Mouse (Mus musculus) cerebellum, postnatal 36 days (tissue): ENCODE measurements around the gene Ifng.
"Not testable (repeated sequence)": the region's sequence is repeated elsewhere in the genome, so short reads cannot be mapped to it uniquely, and the experiment has no call there.

Experiments used
- DNase-seq, 2 experiments: peaks; one replicate each; pipeline ENCODE4 v3.0.0; 2021 to 2022; ENCODE audit warnings: mixed read lengths in 2 of 2

Gene Ifng

DNA sequence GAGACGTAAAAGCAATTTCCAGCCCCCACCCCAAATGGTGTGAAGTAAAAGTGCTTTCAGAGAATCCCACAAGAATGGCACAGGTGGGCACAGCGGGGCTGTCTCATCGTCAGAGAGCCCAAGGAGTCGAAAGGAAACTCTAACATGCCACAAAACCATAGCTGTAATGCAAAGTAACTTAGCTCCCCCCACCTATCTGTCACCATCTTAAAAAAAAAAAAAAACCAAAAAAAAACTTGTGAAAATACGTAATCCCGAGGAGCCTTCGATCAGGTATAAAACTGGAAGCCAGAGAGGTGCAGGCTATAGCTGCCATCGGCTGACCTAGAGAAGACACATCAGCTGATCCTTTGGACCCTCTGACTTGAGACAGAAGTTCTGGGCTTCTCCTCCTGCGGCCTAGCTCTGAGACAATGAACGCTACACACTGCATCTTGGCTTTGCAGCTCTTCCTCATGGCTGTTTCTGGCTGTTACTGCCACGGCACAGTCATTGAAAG, at the start of gene Ifng:
Gene Ifng, plus strand, starts transcription at position 305 of the 499 bp plus-strand sequence.
- no peak for DNase-seq

DNA sequence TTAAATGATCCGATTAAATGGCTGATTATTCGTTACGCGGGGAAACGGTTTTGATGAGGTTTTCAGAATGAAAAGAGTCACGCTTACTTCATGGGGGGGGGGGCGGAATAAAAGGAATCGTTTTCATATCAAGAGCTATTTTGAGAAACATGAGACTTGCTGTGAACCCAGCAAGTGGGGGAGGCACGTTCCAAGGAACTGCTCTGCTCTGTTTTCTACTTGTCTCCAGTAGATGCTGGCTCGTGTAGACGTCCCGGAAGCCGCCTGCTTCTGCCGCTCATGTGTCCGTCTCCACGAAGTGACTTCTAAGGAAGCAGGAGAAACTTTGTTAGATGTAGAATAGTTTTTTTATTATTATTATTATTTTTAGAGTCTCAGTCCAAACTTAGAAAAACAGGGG, 40.9 kb upstream of the Ifng start:
- no peak for DNase-seq

DNA sequence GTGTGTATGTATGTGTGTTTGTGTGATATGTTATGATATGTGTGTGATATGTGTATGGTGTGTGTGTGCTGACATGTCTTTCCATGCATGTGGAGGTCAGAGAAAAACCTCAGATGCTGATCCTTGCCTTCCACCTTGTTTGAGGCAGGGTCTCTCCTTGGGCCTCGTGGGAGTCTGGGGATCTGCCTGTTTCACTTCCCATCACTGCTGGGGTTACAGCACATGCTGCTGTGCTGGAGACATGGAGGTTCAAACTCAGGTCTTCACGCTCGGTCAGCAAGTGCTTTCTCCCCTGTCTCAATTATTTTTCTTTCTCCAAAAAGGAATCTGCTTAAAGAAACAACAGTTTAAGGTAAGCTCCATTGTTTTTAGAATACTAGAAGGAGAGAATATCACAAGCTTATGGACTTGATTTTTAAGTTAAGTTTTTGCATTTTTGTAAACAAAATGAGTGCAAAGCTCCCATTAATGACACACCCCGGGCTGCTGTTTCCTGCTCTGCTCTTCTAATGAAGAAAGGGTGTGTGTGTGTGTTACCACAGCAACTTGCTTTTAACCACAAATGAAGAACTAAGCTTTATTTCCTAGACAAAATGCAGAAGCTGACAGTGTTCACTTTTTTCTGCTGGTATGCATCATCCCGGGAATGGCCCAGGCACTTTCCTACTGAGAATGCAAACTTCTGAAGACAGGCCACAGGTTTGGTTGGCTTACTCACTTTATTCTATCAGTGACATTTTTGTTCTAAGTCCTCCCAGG, 34.2 kb upstream of the Ifng start:
- no peak for DNase-seq

DNA sequence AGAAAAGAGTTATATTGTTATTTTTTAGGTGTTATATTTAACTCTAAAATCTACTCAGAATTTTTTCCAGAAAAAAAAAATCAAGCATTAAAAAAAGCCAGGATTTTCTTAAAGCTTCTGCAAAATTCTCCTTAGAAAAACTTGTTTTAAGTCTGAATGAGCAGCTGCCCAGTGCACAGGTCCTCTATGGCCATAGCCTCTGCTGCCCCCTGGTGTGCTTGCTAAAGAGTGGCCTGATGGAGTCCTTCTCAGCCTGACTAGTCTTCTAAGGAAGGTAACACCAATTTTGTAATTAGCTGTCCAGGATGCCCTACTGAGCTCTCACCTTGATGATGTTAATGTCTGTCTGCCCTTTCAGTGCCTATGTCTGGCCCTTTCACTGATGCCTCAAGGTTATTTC, 29.5 kb upstream of the Ifng start:
- DNase-seq: no peak

DNA sequence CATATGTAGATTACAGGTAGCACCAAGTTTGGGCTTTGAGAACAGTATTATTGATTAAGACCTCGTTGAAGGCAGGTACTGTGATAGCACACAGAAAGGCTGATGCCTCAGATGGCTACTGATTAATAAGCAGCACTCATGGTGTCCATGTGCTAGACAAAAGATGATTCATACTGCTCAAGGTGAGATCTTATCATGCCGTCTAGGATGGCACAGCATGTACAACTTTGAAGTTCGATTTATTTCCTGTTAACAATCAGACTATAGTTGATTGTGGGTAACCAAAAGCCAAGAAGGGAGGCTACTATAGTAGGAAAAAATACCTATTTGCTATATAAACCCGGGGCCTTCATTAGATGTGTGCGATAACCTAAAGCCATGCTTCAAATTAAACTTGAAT, 28.1 kb upstream of the Ifng start:
- no peak for DNase-seq

DNA sequence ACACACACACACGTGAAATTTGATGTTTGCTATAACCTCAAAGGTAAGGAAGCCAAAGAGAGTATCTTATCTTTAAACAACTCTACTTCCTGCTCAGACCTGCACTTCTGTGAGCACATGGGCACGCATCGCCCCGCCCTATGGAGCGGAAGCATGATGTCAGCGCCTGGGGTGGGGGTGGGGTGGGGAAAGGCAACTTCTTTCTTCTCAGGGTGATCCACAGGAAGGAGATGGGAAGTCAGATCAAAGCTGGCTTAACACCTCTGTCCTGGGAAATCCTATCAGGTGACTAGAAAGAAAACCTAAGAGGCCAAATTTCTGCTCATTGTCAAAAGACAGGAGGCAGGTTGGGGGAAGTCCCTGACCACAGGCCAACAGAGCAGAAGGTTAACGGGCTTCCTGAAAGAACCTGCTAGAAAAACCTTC, 21.8 kb upstream of the Ifng start:
- no peak for DNase-seq

DNA sequence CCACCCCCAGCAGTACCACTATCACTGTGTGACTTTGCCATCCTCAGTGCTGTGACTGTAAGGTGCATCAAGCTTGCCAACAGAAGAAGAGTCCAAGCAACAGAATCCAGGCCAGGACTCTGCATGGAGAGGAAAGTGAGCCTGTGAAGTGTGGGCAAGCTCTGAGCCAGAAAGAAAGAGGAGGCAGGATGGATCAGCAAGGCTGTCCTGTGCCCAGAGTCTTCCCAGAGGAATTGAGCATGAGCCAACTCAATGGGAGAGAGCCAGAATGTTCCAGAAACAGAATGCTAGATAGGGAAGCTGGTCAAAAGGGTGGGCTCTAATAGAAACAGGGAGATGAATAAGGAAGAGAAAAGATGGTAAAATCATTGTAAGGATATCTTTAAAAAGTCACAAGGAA, 19.9 kb upstream of the Ifng start:
- DNase-seq: no peak

DNA sequence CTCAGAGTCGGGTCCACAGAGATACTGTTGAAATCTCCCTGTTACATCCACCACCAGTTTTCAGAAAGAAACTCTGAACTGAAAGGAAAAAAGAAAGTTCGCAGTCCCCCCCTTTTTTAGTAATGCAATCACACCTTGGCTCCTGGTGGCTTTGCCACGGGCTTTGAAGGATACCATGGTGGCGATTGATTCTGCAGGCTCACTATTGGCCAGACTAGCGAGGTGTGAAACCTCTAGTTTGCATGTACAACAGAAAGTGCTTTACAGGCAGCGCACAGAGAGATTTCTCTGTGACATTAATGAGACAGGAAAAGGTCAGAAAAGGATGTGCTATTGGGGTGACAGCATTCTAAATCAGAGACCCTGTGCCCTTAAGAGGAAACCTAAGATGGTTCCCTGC, 5.3 kb upstream of the Ifng start:
- no peak for DNase-seq

DNA sequence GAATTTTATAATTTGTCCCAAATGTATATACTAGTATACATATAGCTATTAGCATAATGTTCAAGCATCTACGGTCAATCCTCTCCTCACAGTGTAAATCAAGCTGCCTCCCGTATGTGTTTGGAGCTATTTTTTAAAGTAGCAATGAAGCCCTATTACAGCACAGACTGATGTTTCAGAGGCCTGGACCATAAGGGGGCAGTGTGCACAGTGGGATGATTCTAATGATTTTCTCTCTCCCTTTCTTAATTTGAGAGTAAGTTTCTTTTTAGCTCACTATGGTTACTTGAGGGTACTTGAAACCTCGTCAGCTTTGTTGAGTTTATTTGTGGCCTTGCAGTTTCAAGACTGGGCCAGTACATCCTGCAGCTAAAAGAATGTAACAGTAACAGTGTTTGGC, 1.1 kb downstream of the Ifng start:
- DNase-seq: no peak

DNA sequence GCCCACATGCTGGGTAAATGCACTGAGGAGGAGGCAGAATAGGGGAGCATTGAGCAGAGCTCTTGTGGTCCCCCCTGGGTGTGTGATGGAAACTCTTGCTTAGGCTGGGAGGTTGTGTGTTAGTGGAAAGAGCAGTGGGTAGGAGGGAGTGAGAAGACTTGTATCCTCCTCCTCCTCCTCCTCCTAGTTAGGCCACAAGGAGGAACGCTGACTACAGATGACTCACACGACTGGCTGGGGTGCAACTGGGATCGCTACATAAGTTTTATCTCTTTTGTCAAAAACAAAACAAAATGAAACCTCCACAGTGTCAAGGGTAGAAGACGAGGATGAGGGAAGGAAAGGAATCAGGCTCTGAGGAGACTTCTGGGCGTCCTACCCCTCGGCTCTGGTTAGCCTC, 2.2 kb downstream of the Ifng start:
- no peak for DNase-seq

DNA sequence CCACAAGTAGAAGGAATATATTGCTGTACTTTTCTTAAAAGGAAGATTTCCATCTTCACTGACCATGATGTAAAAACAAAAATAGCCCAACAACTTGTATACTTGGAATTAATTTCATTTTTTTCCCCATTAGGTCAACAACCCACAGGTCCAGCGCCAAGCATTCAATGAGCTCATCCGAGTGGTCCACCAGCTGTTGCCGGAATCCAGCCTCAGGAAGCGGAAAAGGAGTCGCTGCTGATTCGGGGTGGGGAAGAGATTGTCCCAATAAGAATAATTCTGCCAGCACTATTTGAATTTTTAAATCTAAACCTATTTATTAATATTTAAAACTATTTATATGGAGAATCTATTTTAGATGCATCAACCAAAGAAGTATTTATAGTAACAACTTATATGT, 4.2 kb downstream of the Ifng start:
- DNase-seq: no peak

DNA sequence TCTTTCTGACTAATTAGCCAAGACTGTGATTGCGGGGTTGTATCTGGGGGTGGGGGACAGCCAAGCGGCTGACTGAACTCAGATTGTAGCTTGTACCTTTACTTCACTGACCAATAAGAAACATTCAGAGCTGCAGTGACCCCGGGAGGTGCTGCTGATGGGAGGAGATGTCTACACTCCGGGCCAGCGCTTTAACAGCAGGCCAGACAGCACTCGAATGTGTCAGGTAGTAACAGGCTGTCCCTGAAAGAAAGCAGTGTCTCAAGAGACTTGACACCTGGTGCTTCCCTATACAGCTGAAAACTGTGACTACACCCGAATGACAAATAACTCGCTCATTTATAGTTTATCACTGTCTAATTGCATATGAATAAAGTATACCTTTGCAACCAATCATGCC, 4.7 kb downstream of the Ifng start:
- DNase-seq: no peak

DNA sequence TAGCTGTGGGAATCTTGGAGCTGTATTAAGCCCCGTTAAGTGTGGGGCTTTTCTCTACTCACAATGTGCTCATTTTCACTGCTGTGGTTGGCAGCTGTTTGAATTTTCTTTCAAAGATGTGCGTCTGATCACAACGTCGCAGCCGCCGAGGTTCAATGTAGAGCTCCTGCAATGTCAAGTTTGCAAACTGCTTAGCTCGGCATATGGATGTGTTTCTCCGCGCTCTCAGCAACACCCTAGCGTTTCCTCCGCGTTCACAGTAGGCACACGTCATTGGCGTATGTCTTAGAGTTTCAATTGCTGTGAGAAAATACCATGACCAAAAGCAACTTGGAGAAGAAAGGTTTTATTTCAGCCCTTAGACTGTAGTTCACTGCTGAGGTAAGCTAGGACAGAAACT, 5.1 kb downstream of the Ifng start:
- DNase-seq: no peak

DNA sequence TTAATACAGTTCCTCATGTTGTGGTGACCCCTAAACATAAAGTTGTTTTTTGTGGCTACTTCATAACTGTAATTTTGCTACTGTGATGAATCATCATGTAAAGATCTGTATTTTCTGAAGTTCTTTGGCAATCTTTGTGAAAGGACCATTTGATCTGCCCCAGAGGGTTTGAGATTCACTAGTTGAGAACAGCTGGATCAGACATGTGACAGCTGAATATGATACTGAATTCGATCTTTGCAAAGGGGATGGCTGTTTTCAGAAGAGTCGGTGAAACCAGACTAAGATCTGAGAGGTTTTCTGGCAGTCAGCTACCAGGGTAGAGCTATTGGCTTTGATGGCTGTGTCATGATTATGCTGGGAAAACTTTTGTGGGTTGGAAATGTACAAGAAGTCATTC, 10.9 kb downstream of the Ifng start:
- no peak for DNase-seq

DNA sequence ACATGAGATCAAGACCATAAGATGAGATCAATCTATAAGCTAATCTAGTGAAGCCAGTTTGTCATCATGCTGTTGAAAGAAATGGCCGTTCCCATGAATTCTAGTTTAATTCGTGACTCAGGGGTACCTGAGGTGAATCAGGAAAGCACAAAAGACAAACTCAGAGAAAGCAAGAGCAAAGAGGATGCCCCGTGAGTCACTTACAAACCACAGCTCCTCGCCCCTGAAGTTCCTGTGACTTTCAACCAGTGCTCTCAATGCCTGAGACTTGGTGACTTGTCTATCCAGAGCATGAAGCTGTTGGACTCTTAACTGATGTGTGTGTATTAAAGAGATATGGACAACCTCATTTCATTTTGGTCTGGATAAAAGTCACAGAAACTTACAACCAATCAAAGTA, 17.9 kb downstream of the Ifng start:
- DNase-seq: no peak

DNA sequence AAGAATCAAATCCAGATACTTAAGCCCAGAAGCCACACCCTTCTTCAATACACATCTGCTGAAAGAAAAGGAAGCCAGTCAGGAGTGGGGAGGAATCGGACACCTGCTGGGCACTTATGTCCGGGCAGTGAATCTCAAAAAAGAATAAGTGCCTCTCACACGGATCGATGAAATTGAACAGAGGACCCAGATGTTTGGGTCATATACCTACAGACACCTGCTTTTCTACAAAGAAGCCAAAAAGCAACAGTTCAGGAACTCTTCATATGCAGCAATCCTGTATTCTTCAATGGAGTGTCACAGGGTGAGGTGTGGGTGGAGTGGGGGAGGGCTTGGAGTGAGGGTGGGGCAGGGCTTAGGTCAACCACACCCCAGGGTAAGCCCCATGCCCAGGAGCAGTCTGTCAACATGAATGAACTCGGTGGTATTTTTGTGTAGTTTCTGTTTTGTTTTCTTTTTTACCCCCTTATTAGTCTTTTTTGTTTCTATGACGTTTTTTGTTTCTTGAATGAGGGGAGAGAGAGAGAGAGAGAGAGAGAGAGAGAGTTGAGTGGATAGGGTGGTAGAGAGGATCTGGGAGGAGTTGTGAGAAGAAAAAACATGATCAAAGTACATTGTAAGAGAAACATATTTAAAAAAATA, 20.4 kb downstream of the Ifng start:
- DNase-seq: no peak

DNA sequence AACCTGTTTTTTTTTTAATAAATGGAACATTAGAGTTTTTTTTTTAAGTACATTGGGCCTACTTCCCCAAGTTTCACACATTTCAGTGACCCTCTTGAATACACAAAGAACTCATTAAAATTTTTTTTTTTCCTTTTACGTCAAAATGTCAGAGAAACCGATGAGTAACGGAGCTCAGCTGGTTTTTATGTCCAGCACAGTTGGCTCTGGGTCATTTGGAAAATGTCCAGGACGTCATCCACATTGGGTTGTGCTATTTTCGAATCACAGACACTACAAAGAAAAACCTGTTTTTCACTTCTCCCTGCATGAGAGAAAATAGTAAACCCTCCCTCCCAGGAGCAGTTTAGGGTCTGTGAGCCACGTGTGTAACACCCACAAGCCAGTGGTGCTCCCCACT, 25.6 kb downstream of the Ifng start:
- peak in 1 of 2 experiments; percentile 6 for DNase-seq

DNA sequence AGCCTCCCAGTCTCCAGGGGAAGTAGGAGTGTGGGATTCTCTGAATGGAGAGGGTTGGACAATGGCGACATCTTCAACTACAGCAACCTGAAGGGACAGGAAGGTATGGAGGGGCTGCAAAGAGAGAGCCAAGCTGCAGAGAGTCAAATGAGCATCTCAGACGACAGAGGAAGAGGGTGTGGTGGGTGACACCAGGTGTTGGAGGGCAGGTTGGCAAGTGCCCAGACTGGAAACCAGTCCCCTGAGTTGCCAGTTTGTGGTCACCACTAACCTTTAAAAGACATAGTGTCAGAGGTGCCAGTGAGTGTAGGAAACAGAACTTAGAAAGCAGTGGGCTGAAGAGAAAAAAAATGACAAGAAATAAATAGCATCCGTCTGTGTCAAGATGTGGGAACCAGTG, 28.2 kb downstream of the Ifng start:
- no peak for DNase-seq

DNA sequence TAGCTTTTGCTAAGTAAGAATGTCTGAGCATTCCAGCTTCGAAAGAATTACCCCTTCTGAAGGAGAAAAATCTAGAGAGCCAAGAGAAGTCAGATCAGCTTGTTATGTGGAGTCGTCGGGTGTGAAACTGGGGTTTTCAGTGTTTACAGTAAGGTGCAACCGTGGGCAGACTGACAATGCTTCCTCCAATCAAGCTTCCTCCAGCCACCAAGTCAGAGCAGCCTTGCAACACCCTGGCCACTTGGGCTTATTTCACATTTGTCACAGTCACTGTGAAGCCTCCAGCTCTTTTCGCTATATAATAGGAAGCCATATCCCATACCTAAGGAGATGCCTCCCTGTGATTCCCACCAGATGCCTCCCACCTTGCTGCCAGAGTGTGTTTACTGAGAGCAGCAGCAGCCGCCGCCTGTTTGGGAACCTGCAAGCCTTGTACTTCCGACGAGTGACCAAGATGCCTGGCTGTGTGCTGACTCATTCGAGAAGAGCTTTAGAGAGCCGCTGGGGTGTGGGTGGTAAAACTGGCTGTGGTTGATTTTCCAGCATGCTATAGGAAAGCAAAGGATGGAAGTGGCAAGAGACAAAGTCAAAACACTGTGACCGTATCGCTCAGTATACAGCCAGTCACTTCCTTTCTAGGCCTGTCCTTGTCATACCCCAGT, 29.6 kb downstream of the Ifng start:
- no peak for DNase-seq

DNA sequence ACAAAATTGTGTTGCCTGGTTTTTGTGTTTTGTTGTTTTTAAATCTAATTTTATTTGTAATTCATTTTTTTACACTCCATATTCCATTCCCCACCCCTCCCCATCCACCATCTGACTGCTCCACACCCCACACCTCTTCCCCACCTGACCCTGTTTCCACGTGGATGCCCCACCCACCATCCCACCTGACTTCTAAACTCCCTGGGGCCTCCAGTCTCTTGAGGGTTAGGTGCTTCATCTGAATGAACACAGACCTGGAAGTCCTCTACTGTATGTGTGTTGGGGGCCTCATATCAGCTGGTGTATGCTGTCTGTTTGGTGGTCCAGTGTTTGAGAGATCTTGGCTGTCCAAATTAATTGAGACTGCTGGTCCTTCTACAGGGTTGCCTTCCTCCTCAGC, 32.0 kb downstream of the Ifng start:
- not testable (repeated sequence) for DNase-seq

DNA sequence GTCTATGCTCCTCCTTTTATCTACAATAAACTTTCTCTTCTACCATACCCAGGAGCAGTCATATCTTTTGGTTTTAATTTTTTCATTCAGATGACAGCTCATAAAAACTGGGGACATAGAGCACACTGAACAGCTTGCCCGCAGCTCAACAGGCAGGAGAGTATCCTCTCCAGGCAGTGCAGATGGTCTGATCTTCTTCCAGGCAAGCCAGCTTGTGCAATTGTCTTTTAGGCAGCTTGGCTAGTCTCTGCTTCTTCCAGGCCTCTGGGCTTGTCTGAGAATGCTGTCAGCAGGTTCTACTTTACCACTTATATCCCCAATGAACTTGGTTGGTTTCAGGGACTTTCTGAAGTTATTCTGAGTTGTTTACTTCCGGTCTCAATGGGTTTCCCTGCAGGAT, 35.9 kb downstream of the Ifng start:
- DNase-seq: no peak

DNA sequence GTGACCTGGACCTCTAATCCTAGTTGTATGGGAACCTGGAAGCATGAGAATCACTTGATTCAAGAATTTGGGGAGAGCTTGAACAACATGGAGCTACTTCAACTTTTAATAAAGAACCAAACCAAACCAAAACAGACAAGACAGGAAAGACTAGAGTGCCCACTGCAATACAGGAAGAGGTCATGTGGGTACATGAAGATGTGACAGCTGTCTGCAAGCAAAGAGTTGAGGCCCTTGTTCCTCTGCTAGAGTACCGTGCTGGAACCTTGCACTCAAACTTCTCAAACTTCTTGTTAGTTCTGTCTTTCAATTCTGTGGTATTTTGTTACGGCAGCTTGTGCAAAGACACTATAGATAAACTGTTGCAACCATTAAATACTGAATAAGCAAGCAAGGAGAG, 36.5 kb downstream of the Ifng start:
- no peak for DNase-seq

DNA sequence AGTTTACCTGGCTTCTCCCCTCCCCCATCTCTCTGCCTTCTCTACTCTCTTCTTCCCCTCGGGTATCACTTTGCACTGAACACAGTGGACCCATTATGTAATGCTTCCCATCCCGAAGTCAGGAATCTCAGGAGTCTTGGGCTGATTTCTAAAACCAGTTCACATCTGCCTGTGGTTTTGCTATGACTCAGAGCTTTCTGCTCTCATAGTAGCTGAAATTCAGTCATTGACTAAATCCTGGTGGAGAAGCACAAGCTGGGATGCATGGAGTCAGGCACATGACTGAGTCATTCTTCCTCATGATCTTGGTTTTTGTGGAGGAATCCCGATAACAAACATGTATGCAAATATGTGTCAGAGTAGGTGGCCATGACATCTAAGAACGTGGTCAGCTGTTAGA, 38.4 kb downstream of the Ifng start:
- DNase-seq: no peak

DNA sequence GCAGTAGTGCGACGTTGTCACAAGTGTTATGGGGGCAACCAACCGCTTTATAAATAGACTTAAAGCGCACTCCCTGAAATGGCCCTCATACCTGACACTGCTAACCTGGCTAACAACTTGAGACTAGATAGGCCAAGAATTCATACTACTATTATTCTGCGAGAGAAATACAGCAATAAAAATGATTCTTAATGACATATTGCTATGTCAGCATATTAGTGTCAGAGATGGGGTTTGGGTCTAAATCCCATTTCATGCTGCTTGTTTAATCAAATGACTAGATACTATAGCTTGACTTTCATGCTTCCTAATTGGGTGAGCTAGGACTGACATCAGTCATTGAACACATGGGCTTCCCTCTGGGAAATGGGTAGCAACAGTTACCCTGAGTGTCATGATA, 39.3 kb downstream of the Ifng start:
- DNase-seq: no peak
